Mouse (Mus musculus) C2C12 (cell line): Measurements from ENCODE around the gene Zfhx3. TPM values are rescaled to one million over a fixed set of nuclear protein-coding genes. Genes with fewer than 3 reads are reported as not detected.

ENCODE experiments used
- H3K27me3 ChIP-seq: one replicate; pipeline ENCODE4 v1.6.1; 2011; ENCODE audit not compliant: control insufficient read depth, insufficient read depth, insufficient read length
- H3K36me3 ChIP-seq: one replicate; pipeline ENCODE4 v1.6.1; 2011; ENCODE audit not compliant: control insufficient read depth, insufficient read depth
- H3K4me3 ChIP-seq: one replicate; pipeline ENCODE4 v1.5.1; 2011; ENCODE audit warnings: mild to moderate bottlenecking, control low read depth; ENCODE audit not compliant: poor library complexity, insufficient read depth, severe bottlenecking
- H3K79me2 ChIP-seq: one replicate; pipeline ENCODE4 v1.6.1; 2011; ENCODE audit not compliant: control insufficient read depth, insufficient read depth
- H3K79me3 ChIP-seq: one replicate; pipeline ENCODE4 v1.6.1; 2011; ENCODE audit warnings: low read depth, control low read depth
- H3ac ChIP-seq: one replicate; pipeline ENCODE3; 2011; ENCODE audit warnings: low read depth; ENCODE audit not compliant: control insufficient read depth, insufficient read length
- CEBPB ChIP-seq: IDR thresholded peaks from one replicate; pipeline ENCODE4 v1.6.1; 2011; ENCODE audit warnings: low read depth, mild to moderate bottlenecking, control low read depth, moderate library complexity
- CTCF ChIP-seq: IDR thresholded peaks from one replicate; pipeline ENCODE4 v1.5.1; 2011; ENCODE audit not compliant: control insufficient read depth, insufficient read depth, insufficient read length
- FOSL1 ChIP-seq: IDR thresholded peaks from one replicate; pipeline ENCODE4 v1.8.0; 2011; ENCODE audit warnings: mild to moderate bottlenecking, low read length; ENCODE audit not compliant: poor library complexity, insufficient read depth, severe bottlenecking
- MAX ChIP-seq: IDR thresholded peaks from one replicate; pipeline ENCODE4 v1.6.1; 2011; ENCODE audit warnings: mild to moderate bottlenecking, control low read depth
- MYOD1 ChIP-seq: IDR thresholded peaks from one replicate; pipeline ENCODE4 v1.6.1; 2011; ENCODE audit warnings: low read depth; ENCODE audit not compliant: control insufficient read depth, insufficient read length
- MYOG ChIP-seq: IDR thresholded peaks from one replicate; pipeline ENCODE4 v1.6.1; 2011; ENCODE audit not compliant: control insufficient read depth, insufficient read length; ENCODE audit errors: extremely low read depth
- USF1 ChIP-seq: IDR thresholded peaks from one replicate; pipeline ENCODE4 v1.6.1; 2011; ENCODE audit warnings: low read depth, mild to moderate bottlenecking, control low read depth, moderate library complexity
- polyA plus RNA-seq: library from polyadenylated mRNA; unstranded; fragments of >200 nt; fragmentation: generic; extraction: Trizol; gene quantifications from one replicate; pipeline ENCODE4 v1.2.1, GENCODE M21; 2012; ENCODE audit warnings: missing spikeins

Gene Zfhx3
- polyA plus RNA-seq, 1 experiment, result 4.3 TPM

DNA sequence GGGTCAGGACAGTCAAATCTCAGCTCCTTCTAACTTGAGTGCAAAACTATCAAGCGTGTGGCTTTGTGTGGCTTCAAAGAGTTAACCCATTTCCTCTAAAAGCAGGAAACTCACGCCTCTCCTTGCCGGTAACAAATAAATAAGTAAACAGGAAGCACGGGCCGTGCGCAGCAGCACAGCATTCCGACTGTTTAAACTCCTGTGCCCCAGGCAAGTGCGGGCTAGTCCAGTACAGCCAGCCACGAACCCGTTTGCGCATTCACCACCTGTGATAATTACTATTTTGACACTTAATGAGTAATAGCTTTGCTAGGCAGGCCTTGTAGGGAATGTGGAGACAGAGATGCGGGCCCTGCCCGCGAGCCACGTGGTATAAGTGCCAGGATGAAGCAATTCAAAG is 885.0 kb downstream of the Zfhx3 start:
- no peak overlapping the region for H3ac ChIP-seq
- H3K4me3 ChIP-seq, result no peak overlapping the region
- TF ChIP-seq CEBPB (no peak), USF1 (no peak), MAX (no peak), MYOG (no peak), CTCF (no peak), MYOD1 (no peak), FOSL1 (no peak)
- peaks cover 4% of the 10 kb centered on the region for H3K36me3 ChIP-seq
- H3K79me3 ChIP-seq, result peaks cover 6% of the 10 kb centered on the region
- H3K79me2 ChIP-seq, result peaks cover 48% of the 10 kb centered on the region
- no peaks in the 10 kb centered on the region for H3K27me3 ChIP-seq

DNA sequence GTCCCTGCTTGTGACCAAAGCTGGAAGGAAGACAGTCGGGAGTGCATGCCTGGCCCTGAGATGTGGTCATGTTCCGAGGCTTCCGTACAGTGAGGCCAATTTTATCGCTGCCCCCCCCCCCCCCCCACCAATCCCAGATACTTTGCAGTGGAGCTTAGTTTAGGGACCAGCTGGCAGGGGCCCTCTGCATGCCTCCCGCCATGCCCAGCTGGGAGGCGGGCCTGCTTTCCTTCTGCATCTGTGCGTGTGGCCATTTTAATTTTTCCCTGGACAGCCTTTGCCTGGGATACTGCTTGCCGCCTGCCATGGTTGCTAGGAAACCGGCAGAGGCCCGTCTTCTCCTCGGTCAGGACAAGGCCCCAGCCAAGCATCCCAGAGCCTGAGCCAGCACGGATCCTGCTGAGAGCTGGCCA is 886.9 kb downstream of the Zfhx3 start:
- TF ChIP-seq MAX (no peak), CTCF (no peak), FOSL1 (no peak), USF1 (no peak), CEBPB (no peak), MYOG (no peak), MYOD1 (no peak)
- H3K36me3 ChIP-seq, result peaks cover 3% of the 10 kb centered on the region
- H3K27me3 ChIP-seq, result no peaks in the 10 kb centered on the region
- no peak overlapping the region for H3K4me3 ChIP-seq
- no peak overlapping the region for H3ac ChIP-seq
- H3K79me2 ChIP-seq, result peaks cover 36% of the 10 kb centered on the region
- peaks cover 2% of the 10 kb centered on the region for H3K79me3 ChIP-seq

DNA sequence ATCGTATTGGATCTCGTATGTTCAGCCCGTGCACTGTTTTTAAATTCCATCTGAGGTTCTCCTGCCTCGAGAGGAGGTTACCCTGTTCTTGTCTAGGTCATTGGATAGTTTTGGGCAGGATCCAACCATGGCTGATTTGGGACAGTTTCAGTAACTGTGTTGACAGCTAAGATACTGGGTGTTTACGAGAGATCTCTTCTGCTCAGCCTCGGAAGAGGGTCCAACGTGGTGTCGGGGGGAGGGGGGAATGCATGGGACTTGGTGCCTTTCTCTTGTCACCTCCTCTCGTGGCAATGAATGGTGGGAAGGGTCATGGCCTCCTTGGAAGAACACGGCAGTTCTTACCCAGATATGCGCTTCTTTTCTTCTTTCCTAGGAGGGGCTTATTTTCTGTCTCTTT is 892.7 kb downstream of the Zfhx3 start:
- peaks cover 4% of the 10 kb centered on the region for H3K36me3 ChIP-seq
- no peak overlapping the region for H3K4me3 ChIP-seq
- H3ac ChIP-seq, result no peak overlapping the region
- TF ChIP-seq CEBPB (no peak), MYOG (no peak), MYOD1 (no peak), USF1 (no peak), FOSL1 (no peak), CTCF (no peak), MAX (no peak)
- H3K79me3 ChIP-seq, result peaks cover 2% of the 10 kb centered on the region
- peaks cover 18% of the 10 kb centered on the region for H3K79me2 ChIP-seq
- no peaks in the 10 kb centered on the region for H3K27me3 ChIP-seq

DNA sequence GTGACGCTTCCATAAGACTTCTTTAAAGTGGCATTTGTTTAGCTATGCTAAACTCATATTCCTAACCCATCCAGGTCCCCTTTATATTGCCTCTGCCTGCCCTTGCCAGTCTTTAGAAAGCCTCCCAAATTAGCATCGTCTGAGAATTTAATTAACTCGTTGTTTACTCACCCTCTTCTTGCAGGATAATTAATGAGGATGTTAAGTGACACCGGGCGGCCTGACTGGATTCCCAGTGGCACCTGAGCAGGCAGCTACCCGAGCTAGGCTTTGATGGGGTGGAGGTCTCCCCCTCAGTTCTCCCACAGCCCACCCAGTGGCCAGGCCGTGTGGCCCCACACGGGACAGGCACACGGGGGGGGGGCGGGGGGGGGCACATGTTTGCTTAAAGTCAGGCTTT is 895.3 kb downstream of the Zfhx3 start:
- TF ChIP-seq MYOD1, result no peak
- TF ChIP-seq MAX, result no peak
- no peak for TF ChIP-seq FOSL1
- no peak for TF ChIP-seq MYOG
- TF ChIP-seq CEBPB, result no peak
- no peak for TF ChIP-seq USF1
- TF ChIP-seq CTCF, result no peak
- no peak overlapping the region for H3K4me3 ChIP-seq
- H3K79me2 ChIP-seq, result peaks cover 3% of the 10 kb centered on the region
- no peak overlapping the region for H3ac ChIP-seq
- H3K27me3 ChIP-seq, result no peaks in the 10 kb centered on the region
- peaks cover 4% of the 10 kb centered on the region for H3K36me3 ChIP-seq
- peaks cover 2% of the 10 kb centered on the region for H3K79me3 ChIP-seq

DNA sequence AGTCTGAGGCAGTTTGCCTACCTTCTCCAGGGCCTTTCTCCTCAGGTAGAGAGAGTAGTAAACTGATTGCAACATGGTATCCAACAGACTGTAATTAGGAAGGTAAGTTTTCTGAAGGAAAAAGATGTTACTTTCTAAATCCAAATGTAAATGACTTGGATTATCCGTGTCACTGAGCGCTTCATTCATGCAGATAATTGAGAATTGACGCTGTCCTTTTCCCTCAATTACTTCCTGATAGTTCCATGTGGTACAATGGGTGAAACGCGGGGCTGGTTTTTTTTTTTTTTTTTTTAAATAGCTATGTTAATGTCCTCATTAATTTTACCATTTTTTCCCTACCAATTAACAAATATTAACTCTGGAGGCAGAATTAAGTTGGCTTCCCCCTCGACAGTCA is 896.3 kb downstream of the Zfhx3 start:
- Histone ChIP-seq H3ac (no peak overlapping the region), H3K79me2 (no peaks in the 10 kb centered on the region), H3K4me3 (no peak overlapping the region), H3K79me3 (peaks cover 2% of the 10 kb centered on the region), H3K36me3 (peaks cover 4% of the 10 kb centered on the region), H3K27me3 (no peaks in the 10 kb centered on the region)
- TF ChIP-seq FOSL1 (no peak), MAX (no peak)

DNA sequence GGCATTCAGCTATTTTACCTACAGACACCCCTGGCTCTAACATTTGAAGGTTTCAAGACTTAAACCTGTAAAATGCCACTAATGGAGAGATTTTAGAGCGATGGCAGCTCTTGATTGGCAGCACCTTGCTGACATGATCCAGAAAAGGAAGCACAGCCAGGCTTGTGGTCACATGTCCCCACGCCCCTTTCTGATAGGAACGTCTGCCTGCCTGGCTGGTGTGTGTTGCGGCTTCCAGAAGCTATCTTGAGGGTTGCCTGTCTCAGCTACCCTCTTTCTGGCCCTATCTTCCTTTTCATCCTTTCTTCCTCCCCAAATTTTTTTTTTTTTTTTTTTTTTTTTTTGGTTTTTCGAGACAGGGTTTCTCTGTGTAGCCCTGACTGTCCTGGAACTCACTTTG is 899.9 kb downstream of the Zfhx3 start:
- H3K4me3 ChIP-seq, result no peak overlapping the region
- H3K27me3 ChIP-seq, result no peaks in the 10 kb centered on the region
- no peaks in the 10 kb centered on the region for H3K79me2 ChIP-seq
- no peak for TF ChIP-seq FOSL1
- TF ChIP-seq MYOD1, result no peak
- no peak for TF ChIP-seq CTCF
- TF ChIP-seq MYOG, result no peak
- TF ChIP-seq CEBPB, result no peak
- no peak for TF ChIP-seq MAX
- no peak for TF ChIP-seq USF1
- no peaks in the 10 kb centered on the region for H3K36me3 ChIP-seq
- H3ac ChIP-seq, result no peak overlapping the region
- no peaks in the 10 kb centered on the region for H3K79me3 ChIP-seq
